Mouse (Mus musculus): ENCODE measurements around the gene Rab24. TPM values are rescaled to one million over a fixed set of nuclear protein-coding genes. Genes with fewer than 3 reads are reported as not detected.
A peak's percentile ranks its signal among the peaks of the same experiment; 100 is the strongest.

Gene Rab24
- polyA plus RNA-seq, 2 experiments: 109 to 165 TPM

DNA sequence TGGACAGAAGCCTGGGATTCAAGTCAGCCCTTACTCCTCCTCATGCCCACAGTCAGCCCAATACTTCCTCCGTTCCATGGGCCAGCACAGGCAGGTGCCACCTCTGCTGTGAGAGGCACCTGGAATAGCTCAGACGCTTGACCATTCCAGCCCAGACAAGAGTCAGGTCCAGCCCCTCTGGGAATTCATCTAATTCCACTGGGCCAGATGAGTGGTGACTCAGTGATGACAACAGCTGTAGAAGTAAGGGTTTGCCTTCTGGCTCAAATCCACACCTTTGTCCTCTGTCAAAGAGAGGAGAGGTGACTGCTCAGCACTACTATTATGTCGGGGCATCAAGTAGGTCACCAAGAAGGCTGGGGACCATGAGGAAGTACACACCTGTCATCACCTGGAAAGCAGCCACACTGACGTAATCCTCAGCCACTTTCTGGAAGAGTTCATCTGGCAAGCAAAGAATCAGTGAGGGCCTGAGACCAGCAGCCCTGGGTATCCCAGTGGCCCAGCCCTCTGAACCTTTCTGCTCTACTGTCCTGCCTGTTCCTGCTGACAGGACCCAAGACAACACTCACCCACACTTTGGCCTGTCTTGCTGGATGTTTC lies 1.7 kb downstream of the Rab24 start, which contains the start of gene Prelid1:
Gene Prelid1 (plus strand): TSS at position 570 of the 603 bp plus-strand sequence.
- Histone ChIP-seq H3K4me3 (replicated peaks; ENCODE audit: low read length) (peak within 1 kb of the TSS; percentile 95), H3K4me2 (replicated peaks; ENCODE audit: low read depth, low read length, severe bottlenecking) (peak within 1 kb of the TSS; percentile 88), H3K27me3 (ENCODE audit: control insufficient read depth, insufficient read depth, low read length) (no peaks in the 10 kb centered on the region), H3K27ac (replicated peaks; ENCODE audit: low read depth, low read length) (peak within 1 kb of the TSS; percentile 80), H3K36me3 (ENCODE audit: control insufficient read depth, insufficient read depth, low read length) (peaks cover 71% of the 10 kb centered on the region), H3K9me3 (ENCODE audit: control insufficient read depth, low read length) (no peaks in the 10 kb centered on the region), H3K9ac (ENCODE audit: low read depth, low read length, severe bottlenecking) (peak within 1 kb of the TSS; percentile 95), H3K4me1 (ENCODE audit: control insufficient read depth, insufficient read depth, low read length) (peaks cover 18% of the 10 kb centered on the region)
- no peak for TF ChIP-seq POLR2A (IDR thresholded peaks at IDR 0.05; ENCODE audit: borderline replicate concordance, extremely low read depth, insufficient read depth, insufficient read length)
- ATAC-seq (ENCODE audit: low FRiP score, low read depth) (no peak), DNase-seq (ENCODE audit: low spot score) (no peak)
- 89% methylated on average over 4 of the region's 4 CpGs for WGBS

GRCm38 (mm10) chr13:55318351-55318750 lies 3.4 kb downstream of the Rab24 start:
- H3K4me2 ChIP-seq (replicated peaks; ENCODE audit: low read depth, low read length, severe bottlenecking): no peak overlapping the region
- no peaks in the 10 kb centered on the region for H3K9me3 ChIP-seq (ENCODE audit: control insufficient read depth, low read length)
- no peak overlapping the region for H3K4me3 ChIP-seq (replicated peaks; ENCODE audit: low read length)
- H3K4me1 ChIP-seq (ENCODE audit: control insufficient read depth, insufficient read depth, low read length): peaks cover 15% of the 10 kb centered on the region
- ATAC-seq (ENCODE audit: low FRiP score, low read depth) (no peak), DNase-seq (ENCODE audit: low spot score) (no peak)
- H3K27ac ChIP-seq (replicated peaks; ENCODE audit: low read depth, low read length): no peak overlapping the region
- H3K36me3 ChIP-seq (ENCODE audit: control insufficient read depth, insufficient read depth, low read length): peaks cover 74% of the 10 kb centered on the region
- 82% methylated on average over 3 of the region's 3 CpGs for WGBS
- no peak overlapping the region for H3K9ac ChIP-seq (ENCODE audit: low read depth, low read length, severe bottlenecking)
- H3K27me3 ChIP-seq (ENCODE audit: control insufficient read depth, insufficient read depth, low read length): no peaks in the 10 kb centered on the region
- no peak for TF ChIP-seq POLR2A (IDR thresholded peaks at IDR 0.05; ENCODE audit: borderline replicate concordance, extremely low read depth, insufficient read depth, insufficient read length)

DNA sequence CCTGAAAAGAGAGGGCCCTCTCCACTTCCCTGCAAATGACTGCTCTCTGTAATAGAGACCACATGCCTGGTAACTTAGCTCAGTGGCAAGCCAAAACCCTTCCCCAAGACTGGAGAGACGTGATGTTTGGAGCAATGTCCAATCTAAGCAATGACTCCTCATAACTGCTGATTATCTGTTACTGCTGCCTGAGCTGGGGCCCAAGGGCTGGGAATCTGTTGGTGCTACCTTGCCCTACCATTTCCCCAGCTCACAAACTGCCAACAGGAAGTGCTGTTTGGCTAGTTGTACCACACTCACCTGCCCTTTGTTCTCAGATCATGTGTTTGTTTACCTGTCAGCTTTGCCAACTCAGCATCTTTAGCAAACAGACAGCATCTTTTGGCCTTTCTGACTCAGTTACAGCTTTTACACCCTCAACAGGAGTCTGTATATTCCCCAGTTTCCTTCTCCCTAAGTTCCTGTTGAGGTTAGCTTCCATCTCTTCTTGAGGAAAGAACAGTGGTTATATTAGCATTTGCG lies 6.8 kb downstream of the Rab24 start:
- ATAC-seq (ENCODE audit: low FRiP score, low read depth) (no peak), DNase-seq (ENCODE audit: low spot score) (no peak)
- H3K27ac ChIP-seq (replicated peaks; ENCODE audit: low read depth, low read length): no peak overlapping the region
- peaks cover 96% of the 10 kb centered on the region for H3K36me3 ChIP-seq (ENCODE audit: control insufficient read depth, insufficient read depth, low read length)
- no peaks in the 10 kb centered on the region for H3K27me3 ChIP-seq (ENCODE audit: control insufficient read depth, insufficient read depth, low read length)
- WGBS: 86% methylated on average over 2 of the region's 2 CpGs
- no peak overlapping the region for H3K4me2 ChIP-seq (replicated peaks; ENCODE audit: low read depth, low read length, severe bottlenecking)
- H3K4me3 ChIP-seq (replicated peaks; ENCODE audit: low read length): no peak overlapping the region
- no peak overlapping the region for H3K9ac ChIP-seq (ENCODE audit: low read depth, low read length, severe bottlenecking)
- TF ChIP-seq POLR2A (IDR thresholded peaks at IDR 0.05; ENCODE audit: borderline replicate concordance, extremely low read depth, insufficient read depth, insufficient read length): no peak
- H3K9me3 ChIP-seq (ENCODE audit: control insufficient read depth, low read length): no peaks in the 10 kb centered on the region
- no peaks in the 10 kb centered on the region for H3K4me1 ChIP-seq (ENCODE audit: control insufficient read depth, insufficient read depth, low read length)

- Histone ChIP-seq H3K9ac (ENCODE audit: low read depth, low read length, severe bottlenecking) (no peak overlapping the region), H3K4me2 (replicated peaks; ENCODE audit: low read depth, low read length, severe bottlenecking) (no peak overlapping the region), H3K27ac (replicated peaks; ENCODE audit: low read depth, low read length) (no peak overlapping the region), H3K36me3 (ENCODE audit: control insufficient read depth, insufficient read depth, low read length) (peaks cover 95% of the 10 kb centered on the region), H3K9me3 (ENCODE audit: control insufficient read depth, low read length) (no peaks in the 10 kb centered on the region), H3K27me3 (ENCODE audit: control insufficient read depth, insufficient read depth, low read length) (no peaks in the 10 kb centered on the region), H3K4me3 (replicated peaks; ENCODE audit: low read length) (no peak overlapping the region), H3K4me1 (ENCODE audit: control insufficient read depth, insufficient read depth, low read length) (no peaks in the 10 kb centered on the region)
- DNase-seq (ENCODE audit: low spot score): no peak
- no peak for TF ChIP-seq POLR2A (IDR thresholded peaks at IDR 0.05; ENCODE audit: borderline replicate concordance, extremely low read depth, insufficient read depth, insufficient read length)
- WGBS: 84% methylated on average over 9 of the region's 9 CpGs
- ATAC-seq (ENCODE audit: low FRiP score, low read depth): no peak
Observed at GRCm38 (mm10) chr13:55313051-55313450, 8.7 kb downstream of the Rab24 start.

- no peak overlapping the region for H3K27ac ChIP-seq (replicated peaks; ENCODE audit: low read depth, low read length)
- TF ChIP-seq POLR2A (IDR thresholded peaks at IDR 0.05; ENCODE audit: borderline replicate concordance, extremely low read depth, insufficient read depth, insufficient read length): no peak
- no peak overlapping the region for H3K9ac ChIP-seq (ENCODE audit: low read depth, low read length, severe bottlenecking)
- H3K4me2 ChIP-seq (replicated peaks; ENCODE audit: low read depth, low read length, severe bottlenecking): no peak overlapping the region
- DNase-seq (ENCODE audit: low spot score) (no peak), ATAC-seq (ENCODE audit: low FRiP score, low read depth) (no peak)
- H3K36me3 ChIP-seq (ENCODE audit: control insufficient read depth, insufficient read depth, low read length): peaks cover 96% of the 10 kb centered on the region
- no peaks in the 10 kb centered on the region for H3K27me3 ChIP-seq (ENCODE audit: control insufficient read depth, insufficient read depth, low read length)
- no peaks in the 10 kb centered on the region for H3K4me1 ChIP-seq (ENCODE audit: control insufficient read depth, insufficient read depth, low read length)
- 90% methylated on average over 8 of the region's 8 CpGs for WGBS
- H3K4me3 ChIP-seq (replicated peaks; ENCODE audit: low read length): no peak overlapping the region
- H3K9me3 ChIP-seq (ENCODE audit: control insufficient read depth, low read length): no peaks in the 10 kb centered on the region
Observed at GRCm38 (mm10) chr13:55312028-55312630, 9.6 kb downstream of the Rab24 start.

Measured in limb, embryonic 14.5 days (tissue).